ENCODE assay signal across 13 mouse cellular contexts in genomic region chr12:85959822-85960501, GRCm38 (mm10).
DNase-seq lines count a peak whose midpoint lies in the region; ATAC-seq and TF ChIP-seq lines count a peak whose summit lies in the region.
"Had no signal": no experiment of that assay in that cellular context is flagged by ENCODE, and none has a peak within 500 bp of the region (broad histone marks: within the 10 kb centered on the region; RNA-seq: fewer than 3 reads in every experiment).

No protein-coding gene starts in this region.

- no peak overlapping the region for H3ac ChIP-seq in myocyte (ENCODE audit: control insufficient read depth, insufficient read length)

- 74% methylated on average over 10 of the region's 10 CpGs for WGBS in midbrain, embryonic 14.5 days
- WGBS in midbrain, embryonic 16.5 days, result 68% methylated on average over 10 of the region's 10 CpGs
- 64% methylated on average over 10 of the region's 10 CpGs for WGBS in kidney, adult 2 months

- H3K9ac ChIP-seq in midbrain, embryonic 14.5 days (replicated peaks; ENCODE audit: low read length), result no peak overlapping the region
- H3K9ac ChIP-seq in midbrain, embryonic 16.5 days (ENCODE audit: low read depth, low read length), result no peak overlapping the region

- H3K79me2 ChIP-seq in myocyte (ENCODE audit: control insufficient read depth, insufficient read depth), result peaks cover 40% of the 10 kb centered on the region

- no peak for TF ChIP-seq POLR2A in kidney, adult 2 months (IDR thresholded peaks at IDR 0.05; ENCODE audit: low read depth, low read length)
- peak; percentile 65 for TF ChIP-seq POLR2A in myocyte (IDR thresholded peaks at IDR 0.05; ENCODE audit: insufficient read length, low read depth)

- H3K36me3 ChIP-seq in midbrain, embryonic 14.5 days (ENCODE audit: control insufficient read depth, insufficient read depth, low read length), result peaks cover 9% of the 10 kb centered on the region; the same call in 1 of the 2 replicates
- no peaks in the 10 kb centered on the region for H3K36me3 ChIP-seq in midbrain, embryonic 16.5 days (ENCODE audit: control insufficient read depth, insufficient read depth, low read length)
- H3K36me3 ChIP-seq in kidney, adult 2 months (ENCODE audit: control insufficient read depth, insufficient read depth, low read length), result no peaks in the 10 kb centered on the region
- peaks cover 4% of the 10 kb centered on the region for H3K36me3 ChIP-seq in myocyte (ENCODE audit: control insufficient read depth, insufficient read depth)

- H3K4me2 ChIP-seq in midbrain, embryonic 14.5 days (ENCODE audit: low read length), result no peak overlapping the region
- no peak overlapping the region for H3K4me2 ChIP-seq in midbrain, embryonic 16.5 days (ENCODE audit: low read length)
- peak overlapping the region; percentile 99 for H3K4me2 ChIP-seq in myocyte (ENCODE audit: low read depth)
- H3K4me2 ChIP-seq: midbrain, embryonic 11.5 days had no signal

- no peaks in the 10 kb centered on the region for H3K27me3 ChIP-seq in midbrain, embryonic 14.5 days (ENCODE audit: control insufficient read depth, insufficient read depth, low read length)
- no peaks in the 10 kb centered on the region for H3K27me3 ChIP-seq in midbrain, embryonic 16.5 days (ENCODE audit: control insufficient read depth, insufficient read depth, low read depth, low read length)
- H3K27me3 ChIP-seq in kidney, adult 2 months (replicated peaks; ENCODE audit: control insufficient read depth, insufficient read depth, low read length), result no peaks in the 10 kb centered on the region
- no peaks in the 10 kb centered on the region for H3K27me3 ChIP-seq in myocyte (ENCODE audit: control insufficient read depth, insufficient read depth, insufficient read length)

- H3K4me3 ChIP-seq in midbrain, embryonic 14.5 days (replicated peaks; ENCODE audit: low read depth, low read length), result no peak overlapping the region
- no peak overlapping the region for H3K4me3 ChIP-seq in midbrain, embryonic 16.5 days (ENCODE audit: low read depth, low read length)
- H3K4me3 ChIP-seq in kidney, adult 2 months (ENCODE audit: insufficient read depth, low read depth, low read length), result no peak overlapping the region
- H3K4me3 ChIP-seq in myocyte, result peak overlapping the region; percentile 28
- H3K4me3 ChIP-seq: left cerebral cortex, adult 2 months had no signal

- no peak overlapping the region for H3K27ac ChIP-seq in midbrain, embryonic 14.5 days (replicated peaks; ENCODE audit: low read depth, low read length)
- no peak overlapping the region for H3K27ac ChIP-seq in midbrain, embryonic 16.5 days (ENCODE audit: low read length)
- H3K27ac ChIP-seq in kidney, adult 2 months (ENCODE audit: insufficient read depth, low read depth, low read length), result no peak overlapping the region
- H3K27ac ChIP-seq: left cerebral cortex, adult 2 months had no signal

- DNase-seq in gastrocnemius, postnatal 10 days, result peak; percentile 23
- DNase-seq in gastrocnemius, adult 18-20 months (ENCODE audit: low spot score), result no peak
- peak; percentile 11 for DNase-seq in midbrain, embryonic 14.5 days
- DNase-seq in kidney, adult 2 months, result peak; percentile 58
- no peak for DNase-seq in testis, postnatal 10 days (ENCODE audit: low spot score)
- DNase-seq: adrenal gland, postnatal 25 days; embryo, embryonic 11 days; thymus, postnatal 14 days had no signal

- no peaks in the 10 kb centered on the region for H3K4me1 ChIP-seq in midbrain, embryonic 14.5 days (ENCODE audit: control insufficient read depth, insufficient read depth, low read length)
- H3K4me1 ChIP-seq in midbrain, embryonic 16.5 days (ENCODE audit: control insufficient read depth, insufficient read depth, low read length), result no peaks in the 10 kb centered on the region
- H3K4me1 ChIP-seq in kidney, adult 2 months (ENCODE audit: control insufficient read depth, insufficient read depth, low read length), result no peaks in the 10 kb centered on the region

- TF ChIP-seq CTCF in kidney, adult 2 months (conservative IDR thresholded peaks at IDR 0.05; ENCODE audit: insufficient read depth, insufficient read length, low read depth, low read length), result no peak

- no peak for ATAC-seq in midbrain, embryonic 14.5 days (ENCODE audit: low FRiP score, low TSS enrichment)
- no peak for ATAC-seq in midbrain, embryonic 16.5 days
- ATAC-seq in megakaryocyte-erythroid progenitor cell, adult 5-6 weeks (replicated peaks; ENCODE audit: low FRiP score, low TSS enrichment, poor library complexity, severe bottlenecking), result no peak

- H3K9me3 ChIP-seq in midbrain, embryonic 14.5 days (ENCODE audit: control insufficient read depth, low read length), result no peaks in the 10 kb centered on the region
- H3K9me3 ChIP-seq in midbrain, embryonic 16.5 days (replicated peaks; ENCODE audit: control insufficient read depth, low read length, poor library complexity, severe bottlenecking), result no peaks in the 10 kb centered on the region

TF ChIP-seq in myocyte, 11 proteins besides CTCF, POLR2A, EP300 and RAD21:
- TF ChIP-seq POLR2AphosphoS2 (IDR thresholded peaks at IDR 0.05; ENCODE audit: insufficient read length, low read depth) (peak; percentile 61), MYOD1 (IDR thresholded peaks at IDR 0.05; ENCODE audit: control insufficient read depth in 1 of 3, insufficient read length in 2 of 3, low read depth in 2 of 3) (no peak), CEBPB (IDR thresholded peaks at IDR 0.05; ENCODE audit: insufficient read depth, poor library complexity, severe bottlenecking) (peak; percentile 52)
TF ChIP-seq in myocyte: peak in this region for 2.

Comparison
In these comparisons a context has a peak if more than half of its experiments do, and no peak if none do; other contexts are left out.
1. DNase-seq: peak in gastrocnemius, postnatal 10 days (single experiment), midbrain, embryonic 14.5 days (single experiment) and kidney, adult 2 months (single experiment); none in gastrocnemius, adult 18-20 months (single experiment) and testis, postnatal 10 days (single experiment).